Mouse (Mus musculus) T-cell, adult 2 months (primary cell): ENCODE measurements around the gene Ing5.
A peak's percentile ranks its signal among the peaks of the same experiment; 100 is the strongest.
"Not testable (repeated sequence)": the region's sequence is repeated elsewhere in the genome, so short reads cannot be mapped to it uniquely, and the experiment has no call there.

Source experiments
- DNase-seq: peaks from one replicate; pipeline ENCODE4 v3.0.0; 2022; ENCODE audit warnings: low spot score

Gene Ing5

DNA sequence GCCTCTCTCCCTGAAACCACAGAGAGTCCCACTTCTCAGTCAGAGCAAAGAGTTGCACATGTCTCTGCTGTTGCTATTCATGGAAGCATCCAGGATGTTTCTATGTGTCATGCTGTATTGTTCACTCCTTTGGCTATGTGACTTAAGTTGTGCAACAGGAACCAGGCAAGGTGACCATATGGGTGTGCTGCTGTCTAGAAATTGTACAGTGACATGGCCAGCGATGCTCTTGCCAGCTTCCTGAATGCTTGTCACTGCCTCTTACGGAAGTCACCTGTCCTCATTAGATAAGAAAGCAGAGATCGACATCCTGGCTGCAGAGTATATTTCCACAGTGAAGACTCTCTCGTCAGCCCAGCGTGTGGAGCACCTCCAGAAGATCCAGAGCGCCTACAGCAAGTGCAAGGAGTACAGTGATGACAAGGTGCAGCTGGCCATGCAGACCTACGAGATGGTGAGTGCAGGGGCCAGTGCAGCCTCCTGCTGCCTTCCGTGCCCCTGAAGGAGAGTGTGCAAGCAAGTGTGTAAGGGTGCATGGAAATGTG is 7.8 kb downstream of the Ing5 start:
- DNase-seq: no peak

- DNase-seq: no peak
Measured at GRCm38 (mm10) chr1:93817823-93818532, 14.2 kb downstream of the Ing5 start.

DNA sequence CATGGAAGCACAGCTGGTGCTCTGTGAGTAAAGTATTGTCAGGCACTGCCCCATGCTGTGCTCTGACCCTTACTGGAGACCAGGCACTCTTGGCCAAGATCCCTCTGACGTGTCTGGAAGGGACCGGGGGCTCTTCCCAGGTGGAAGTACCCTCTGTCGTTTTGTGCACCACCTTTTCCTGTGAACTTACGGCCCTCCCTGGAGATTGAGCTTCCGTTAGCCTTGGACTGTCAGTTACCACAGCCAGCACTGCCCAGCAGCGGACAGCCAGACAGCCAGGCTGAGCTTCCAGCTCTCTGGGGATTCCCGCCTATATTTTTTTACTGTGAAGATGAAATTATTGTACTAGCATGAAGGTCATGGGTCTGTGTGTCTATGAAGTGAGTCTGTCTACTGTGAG is 15.0 kb downstream of the Ing5 start:
- no peak for DNase-seq

DNA sequence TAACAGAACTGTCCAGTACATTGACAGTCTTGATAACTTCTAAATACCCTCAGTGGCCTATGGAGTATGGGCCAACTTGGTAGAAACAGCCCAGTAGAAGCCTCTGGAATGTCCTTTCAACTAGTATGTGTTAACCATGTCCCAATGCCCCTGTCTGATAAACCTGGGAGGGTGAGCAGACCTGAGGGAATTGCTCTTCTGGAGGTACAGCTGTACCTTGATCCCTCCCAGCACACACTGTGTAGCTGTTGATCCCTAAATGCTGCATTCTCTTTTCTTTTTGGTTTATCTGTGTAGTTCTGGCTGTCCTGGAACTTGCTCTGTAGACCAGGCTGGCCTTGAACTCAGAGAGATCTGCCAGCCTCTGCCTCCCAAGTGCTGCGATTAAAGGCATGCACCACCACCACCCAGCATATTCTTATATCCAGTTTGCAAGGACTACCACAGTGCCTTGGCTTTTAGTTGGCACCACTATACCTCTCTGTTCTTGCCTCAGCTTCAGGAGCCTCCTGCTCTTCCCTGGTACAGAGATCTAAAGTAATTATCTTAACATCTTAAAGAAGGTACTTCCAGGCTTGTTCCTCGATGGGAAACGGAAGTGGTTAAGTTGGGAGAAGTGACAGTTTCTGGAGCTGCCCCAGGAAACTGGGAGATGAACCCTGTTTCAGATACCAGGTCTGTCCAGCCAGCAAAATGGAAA is 20.2 kb downstream of the Ing5 start:
- no peak for DNase-seq

DNA sequence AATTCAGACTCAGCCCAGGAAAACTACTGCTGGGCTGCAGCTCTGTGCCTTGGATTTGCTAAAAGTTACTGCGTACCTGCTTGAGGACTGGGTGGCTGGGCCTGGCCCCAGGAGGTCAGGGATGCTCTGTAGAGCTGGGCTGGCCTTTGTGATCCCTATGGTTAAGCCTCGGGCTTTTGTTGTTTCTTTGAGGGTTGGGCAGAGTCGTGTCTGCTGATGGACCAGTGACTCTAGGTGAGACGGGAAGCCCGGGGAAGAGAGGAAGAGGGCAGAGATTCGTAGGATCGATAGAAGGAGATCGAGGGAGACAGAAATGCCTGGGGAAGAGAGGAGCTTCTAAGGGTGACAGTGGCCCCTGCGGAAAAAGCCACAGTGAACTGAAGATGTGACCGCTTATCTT is 20.8 kb downstream of the Ing5 start, which contains the start of gene D2hgdh:
D2hgdh (plus strand) TSS at position 301 of the 400 bp plus-strand sequence.
- DNase-seq: no peak

DNA sequence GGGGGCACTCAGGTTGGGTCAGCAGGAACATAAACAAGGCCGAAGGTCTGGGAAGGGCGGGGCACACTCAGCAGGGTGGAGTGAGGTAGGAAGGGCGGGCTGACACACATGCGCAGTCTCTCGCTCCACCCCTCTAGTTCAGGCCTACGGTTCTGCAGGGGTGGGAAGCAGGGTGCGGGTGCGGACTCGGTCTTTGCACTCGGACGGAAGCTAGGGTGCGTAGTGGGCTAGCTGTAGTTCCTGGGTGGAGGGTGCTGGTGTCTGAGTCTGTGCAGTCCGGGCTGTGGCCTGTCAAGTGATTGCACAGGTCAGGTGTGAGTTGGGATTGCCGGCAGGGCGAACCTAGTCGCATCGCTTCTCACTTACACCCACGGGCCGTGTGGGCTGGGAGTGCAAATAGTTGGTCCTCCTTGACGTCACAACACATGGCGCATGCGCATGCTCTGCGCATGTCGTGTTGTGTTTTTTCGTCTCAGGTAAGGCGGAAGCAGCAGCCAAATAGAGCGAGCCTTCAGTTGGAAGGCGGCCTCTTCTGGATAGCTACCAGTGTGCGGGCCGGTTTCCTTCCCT is 21.4 kb downstream of the Ing5 start:
- peak; percentile 96 for DNase-seq

DNA sequence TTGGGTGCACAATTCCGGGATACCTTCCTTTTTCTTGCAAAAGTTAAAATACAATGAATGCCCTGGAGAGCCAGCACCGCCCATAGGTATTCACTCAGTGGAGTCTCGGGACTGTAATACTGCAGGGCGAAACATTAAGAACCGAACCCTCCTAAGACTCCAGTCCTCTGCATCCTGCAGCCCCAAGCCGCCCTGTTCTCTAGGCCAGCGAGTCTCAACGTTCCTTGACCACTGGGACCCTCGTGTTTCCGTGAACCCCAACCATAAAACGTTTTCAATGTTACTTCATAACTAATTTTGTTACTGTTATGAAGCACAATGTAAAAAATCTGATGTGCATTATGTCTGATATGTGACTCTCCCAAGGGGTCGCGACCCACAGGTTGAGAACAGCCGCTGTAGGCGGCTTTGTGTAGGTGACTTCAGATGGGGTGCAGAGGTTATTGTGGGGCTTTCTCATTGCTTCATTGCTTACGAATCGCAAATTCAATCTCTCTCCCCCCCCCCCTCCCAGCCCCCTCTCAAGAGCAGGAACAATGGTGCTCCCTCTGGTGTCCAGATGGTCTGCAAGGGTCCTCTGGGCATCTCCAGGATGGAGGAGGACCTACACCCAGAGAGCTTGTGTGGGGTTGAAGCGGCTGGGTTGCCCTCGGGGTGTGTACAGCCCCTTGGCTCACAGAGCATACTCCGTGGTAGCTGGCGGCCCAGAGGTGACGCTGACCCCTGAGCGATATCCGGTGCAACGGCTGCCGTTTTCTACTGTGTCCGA is 22.2 kb downstream of the Ing5 start:
- DNase-seq: no peak

DNA sequence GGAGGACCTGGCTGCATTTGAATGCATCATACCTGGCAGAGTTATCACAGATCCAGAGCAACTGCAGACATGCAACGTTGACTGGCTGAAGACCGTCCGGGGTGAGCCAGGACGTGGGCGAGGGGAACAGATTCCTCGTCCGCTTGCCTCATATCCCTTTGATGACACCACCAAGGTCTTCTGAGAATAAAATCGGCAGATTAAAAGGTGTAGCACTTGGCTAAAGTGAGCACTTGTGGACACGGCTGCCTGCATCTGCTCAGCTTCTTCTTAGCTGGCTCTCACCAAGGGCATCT is 22.7 kb downstream of the Ing5 start:
- no peak for DNase-seq

- not testable (repeated sequence) for DNase-seq
Measured at GRCm38 (mm10) chr1:93832754-93833360, 29.1 kb downstream of the Ing5 start.

- no peak for DNase-seq
Measured at GRCm38 (mm10) chr1:93834671-93835150, 30.9 kb downstream of the Ing5 start.

DNA sequence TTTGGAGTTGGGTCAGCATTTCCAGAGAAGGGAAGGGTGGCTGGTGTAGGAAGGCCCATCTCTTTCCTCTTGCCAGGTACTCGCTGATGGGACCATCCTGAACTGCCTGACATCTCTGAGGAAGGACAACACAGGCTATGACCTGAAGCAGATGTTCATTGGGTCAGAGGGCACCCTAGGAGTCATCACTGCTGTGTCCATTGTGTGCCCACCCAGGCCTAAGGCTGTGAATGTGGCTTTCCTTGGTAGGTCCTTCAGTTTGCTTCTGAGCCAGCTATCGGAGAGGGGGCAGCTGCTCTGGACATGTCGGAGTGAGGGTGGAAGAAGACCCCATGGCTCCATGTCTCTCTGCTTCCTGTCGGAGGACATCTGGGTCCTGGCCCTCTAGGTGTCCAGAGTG is 31.4 kb downstream of the Ing5 start:
- DNase-seq: no peak

GRCm38 (mm10) chr1:93835876-93836531 is 32.2 kb downstream of the Ing5 start:
- no peak for DNase-seq

DNA sequence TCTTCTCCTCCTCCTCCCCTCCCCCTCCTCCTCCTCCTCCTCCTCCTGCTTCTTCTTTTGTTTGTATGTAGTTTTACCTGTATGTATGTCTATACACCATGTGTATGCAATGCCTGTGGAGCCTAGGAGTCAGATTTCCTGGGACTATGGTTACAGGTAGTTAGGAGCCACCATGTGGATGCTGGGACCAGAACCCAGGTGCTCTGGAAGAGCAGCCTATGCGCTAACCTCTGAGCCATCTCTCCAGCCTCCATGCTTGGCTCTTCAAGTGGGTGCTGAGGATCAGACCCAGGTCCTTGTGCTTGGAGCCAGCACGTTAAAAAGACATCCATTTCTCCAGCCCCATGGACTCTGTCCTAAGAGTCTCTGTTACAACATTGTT is 32.8 kb downstream of the Ing5 start:
- DNase-seq: no peak

DNA sequence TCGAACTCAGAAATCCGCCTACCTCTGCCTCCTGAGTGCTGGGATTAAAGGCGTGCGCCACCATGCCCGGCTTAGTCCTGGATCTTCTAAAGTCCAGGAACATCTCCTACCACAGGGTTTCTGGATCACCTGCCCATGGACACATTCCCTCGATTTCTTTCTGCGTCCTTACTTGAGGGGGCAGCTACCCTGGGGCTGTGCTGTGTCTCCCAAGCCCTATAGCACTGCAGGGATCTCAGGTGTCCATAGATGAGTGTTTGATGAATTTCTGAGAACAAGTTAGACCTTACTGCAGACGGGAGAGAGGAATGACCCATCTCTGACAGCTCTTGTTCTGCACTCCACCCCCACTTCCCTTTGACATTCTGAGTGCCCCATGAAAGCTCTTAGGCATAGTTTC is 33.6 kb downstream of the Ing5 start:
- DNase-seq: no peak

GRCm38 (mm10) chr1:93838569-93838968 is 34.8 kb downstream of the Ing5 start:
- not testable (repeated sequence) for DNase-seq

DNA sequence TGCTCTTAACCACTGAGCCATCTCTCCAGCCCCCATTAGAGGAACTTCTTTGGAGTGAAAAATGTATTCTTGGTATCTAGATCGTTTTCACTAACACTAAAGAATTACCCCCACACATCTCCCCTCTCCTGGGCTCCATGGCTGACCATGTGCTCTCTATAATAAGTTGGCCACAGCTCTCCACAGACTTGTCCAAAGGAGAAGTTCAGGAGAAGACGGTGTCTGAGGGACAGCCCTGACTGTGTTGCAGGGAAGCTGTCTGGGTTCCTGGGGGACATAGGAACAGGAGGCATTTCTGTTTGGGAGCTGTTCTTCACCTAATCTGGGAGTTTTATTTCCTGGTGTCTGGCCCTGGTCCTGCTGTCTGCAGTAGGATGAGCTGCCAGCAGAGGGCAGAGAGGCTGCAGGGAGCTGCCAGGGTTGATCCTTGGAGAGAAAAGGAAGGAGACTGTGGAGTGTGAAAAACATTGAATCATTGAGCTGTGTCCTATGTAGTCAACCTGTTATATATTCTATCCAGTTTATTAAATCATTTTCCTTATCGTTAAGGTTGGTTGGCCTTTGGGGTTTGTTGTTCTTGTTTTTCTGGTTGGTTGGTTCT is 42.1 kb downstream of the Ing5 start:
- not testable (repeated sequence) for DNase-seq

DNA sequence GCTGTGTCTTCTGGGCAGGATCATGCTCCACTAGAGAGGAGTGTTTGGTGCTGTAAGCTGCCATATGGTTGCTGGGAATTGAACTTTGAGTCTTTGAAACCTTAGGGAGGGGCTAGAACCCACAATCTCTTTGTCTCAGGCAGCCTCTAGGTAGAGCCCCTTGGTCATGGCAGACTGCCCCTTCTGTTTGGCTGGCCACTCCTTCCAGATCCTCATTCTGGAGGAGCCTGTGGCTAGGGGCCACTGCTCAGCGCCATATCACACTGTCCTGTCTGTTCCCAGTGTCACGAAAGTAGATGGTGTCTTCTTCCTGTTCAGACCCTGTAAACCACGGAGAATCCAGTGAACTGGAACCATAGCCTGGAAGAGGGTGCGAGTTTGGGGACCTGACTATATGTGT is 52.0 kb downstream of the Ing5 start:
- DNase-seq: not testable (repeated sequence)

DNA sequence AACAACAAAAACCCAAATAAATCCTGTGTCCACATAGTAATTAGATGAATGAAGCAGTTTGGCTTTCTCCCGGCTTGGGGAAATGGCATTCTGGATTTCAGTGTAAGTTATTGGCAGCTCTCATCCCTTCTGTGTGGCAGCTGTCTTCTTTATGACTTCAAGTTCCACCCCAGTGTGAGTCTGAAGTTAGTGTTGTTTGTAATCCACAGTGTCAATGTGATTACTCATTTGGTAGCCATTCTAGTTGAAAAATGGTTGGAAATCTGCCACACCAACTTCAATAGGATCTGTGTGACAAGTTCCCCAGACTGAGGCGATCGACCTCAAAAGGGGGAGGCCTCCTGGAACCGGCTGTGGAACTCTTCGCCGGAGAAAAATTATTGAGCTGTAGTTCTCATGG is 53.6 kb downstream of the Ing5 start:
- DNase-seq: no peak

- DNase-seq: no peak
Measured at GRCm38 (mm10) chr1:93857991-93858390, 54.2 kb downstream of the Ing5 start.

- no peak for DNase-seq
Measured at GRCm38 (mm10) chr1:93859619-93860018, 55.9 kb downstream of the Ing5 start.

- DNase-seq: not testable (repeated sequence)
Measured at GRCm38 (mm10) chr1:93861048-93861447, 57.3 kb downstream of the Ing5 start, which contains the start of gene Gal3st2. Gal3st2 (plus strand) TSS chr1:93861306.
